Mouse (Mus musculus): ENCODE data around the gene Fmnl2. TPM values are rescaled to one million over a fixed set of nuclear protein-coding genes. Genes with fewer than 3 reads are reported as not detected.

The Fmnl2 gene
- 10 to 100 TPM; 42.9 to 47.5 TPM for total RNA-seq (2021)

DNA sequence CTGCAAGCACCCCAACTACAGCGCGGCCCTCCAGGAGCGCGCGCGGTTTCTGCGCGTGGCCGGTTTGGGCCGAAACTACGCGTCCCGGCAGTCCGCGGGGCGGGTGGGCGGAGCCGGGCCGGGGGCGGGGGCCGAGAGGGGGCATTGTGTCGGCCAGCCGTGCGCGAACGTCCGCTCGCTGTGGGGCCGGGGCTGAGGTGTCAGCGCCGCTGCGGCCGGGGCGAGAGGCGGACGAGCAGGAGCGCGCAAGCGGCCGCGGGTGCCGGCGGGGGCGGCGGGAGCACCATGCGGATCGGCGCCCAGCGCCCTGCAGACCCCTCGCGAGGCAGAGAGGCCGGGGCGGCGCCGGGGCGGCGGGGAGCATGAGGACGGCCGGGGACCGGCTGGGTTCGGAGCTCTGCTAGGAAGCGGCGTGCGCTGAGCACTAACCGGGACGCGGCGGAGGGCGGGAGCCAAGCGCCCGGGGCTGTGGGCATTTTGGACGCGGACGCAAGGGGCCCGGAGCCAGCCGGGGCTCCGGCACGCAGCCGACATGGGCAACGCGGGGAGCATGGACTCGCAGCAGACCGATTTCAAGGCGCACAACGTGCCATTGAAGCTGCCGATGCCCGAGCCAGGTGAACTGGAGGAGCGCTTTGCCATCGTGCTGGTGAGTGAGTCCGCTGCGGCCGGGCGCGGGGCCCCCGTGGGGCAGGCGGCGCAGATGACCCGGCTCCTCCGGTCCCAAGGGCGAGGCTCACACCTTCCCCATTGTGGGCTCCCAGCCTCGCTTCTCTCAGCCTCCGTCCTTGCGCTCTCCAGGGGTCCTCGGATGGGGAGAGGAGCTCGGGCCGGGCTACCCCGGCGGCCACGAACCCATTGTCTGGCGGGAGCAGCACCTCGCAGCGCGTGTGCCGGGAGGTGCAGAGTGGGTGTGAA lies at the start of gene Fmnl2:
TSS of gene Fmnl2 (plus strand) at position 250 of the 918 bp plus-strand sequence.
- peak; percentile 77 to 78 for DNase-seq

DNA sequence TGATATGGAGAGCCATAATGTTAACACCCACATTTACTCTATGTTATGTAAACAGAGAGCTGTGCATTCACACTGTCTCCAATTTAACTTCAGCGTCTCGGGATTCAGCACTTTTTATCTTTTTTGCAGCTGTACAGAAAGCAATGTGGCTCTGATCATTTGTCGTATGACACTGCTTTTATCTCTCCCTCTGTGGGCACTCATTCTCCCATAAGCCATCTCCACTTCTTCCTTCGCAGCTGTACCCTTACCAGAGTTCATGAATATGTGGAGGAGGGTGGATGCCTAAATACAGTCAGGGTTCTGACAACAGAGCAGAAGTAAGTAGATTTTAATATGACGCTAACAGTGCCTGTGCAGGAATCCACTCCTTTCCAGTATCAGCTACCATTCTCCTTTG lies 47.7 kb upstream of the Fmnl2 start:
- no peak for DNase-seq

DNA sequence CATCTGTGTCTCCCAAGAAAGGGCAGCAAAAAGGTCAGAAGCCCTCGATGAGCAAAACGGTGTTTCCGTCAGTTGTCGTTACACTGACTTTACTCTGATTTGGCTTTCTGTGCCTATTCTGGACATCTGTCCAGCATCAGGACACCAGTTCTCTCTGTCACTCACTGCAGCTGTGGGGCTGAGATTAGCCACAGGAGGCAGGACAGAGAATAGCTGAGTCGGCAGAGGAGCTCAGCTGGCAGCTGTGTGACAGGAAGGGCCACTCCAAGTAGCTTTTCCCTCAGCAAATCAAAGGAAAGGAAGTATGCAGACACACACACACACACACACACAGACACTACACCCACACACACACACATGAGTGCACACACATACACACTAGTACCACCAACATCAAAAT lies 46.0 kb upstream of the Fmnl2 start:
- no peak for DNase-seq

DNA sequence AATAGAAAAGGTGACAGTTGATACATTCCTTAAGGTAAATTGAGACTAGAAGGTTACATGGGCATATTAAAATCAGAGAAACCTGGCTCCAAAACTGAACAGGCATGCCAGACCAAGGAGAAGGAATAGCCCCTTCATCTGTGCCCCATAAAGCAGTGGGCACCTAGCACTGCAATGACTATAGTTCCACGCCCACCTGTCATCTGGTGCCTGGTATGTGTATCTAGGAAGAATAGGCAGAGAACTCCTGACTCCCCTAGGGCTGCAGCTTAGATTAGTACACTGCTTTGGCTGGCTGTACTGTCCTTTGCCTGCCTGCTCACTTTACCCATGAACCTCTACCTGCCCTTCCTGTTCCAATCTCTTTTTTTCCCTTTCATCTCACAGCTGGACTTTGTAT lies 40.3 kb upstream of the Fmnl2 start:
- DNase-seq = peak in 1 of 2 experiments; percentile 9

DNA sequence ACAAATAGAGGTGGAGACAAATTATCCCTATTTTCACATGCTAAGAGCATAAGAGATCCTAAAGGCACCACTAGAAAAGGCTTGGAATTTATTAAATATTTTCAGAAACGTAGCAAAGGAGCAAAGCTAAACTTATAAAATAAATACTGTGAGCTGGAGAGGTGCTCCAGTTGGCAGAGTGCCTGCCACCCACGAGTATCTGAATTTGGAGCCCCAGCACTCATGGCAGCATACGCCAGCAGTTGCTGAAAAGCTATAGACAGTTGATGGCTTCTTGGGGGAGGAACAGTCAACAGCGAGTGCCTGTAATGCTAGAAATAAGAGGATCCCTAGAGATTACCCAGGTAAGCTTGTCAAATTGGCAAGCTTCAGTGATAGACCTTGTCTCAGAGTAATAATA lies 38.7 kb upstream of the Fmnl2 start:
- DNase-seq = no peak

DNA sequence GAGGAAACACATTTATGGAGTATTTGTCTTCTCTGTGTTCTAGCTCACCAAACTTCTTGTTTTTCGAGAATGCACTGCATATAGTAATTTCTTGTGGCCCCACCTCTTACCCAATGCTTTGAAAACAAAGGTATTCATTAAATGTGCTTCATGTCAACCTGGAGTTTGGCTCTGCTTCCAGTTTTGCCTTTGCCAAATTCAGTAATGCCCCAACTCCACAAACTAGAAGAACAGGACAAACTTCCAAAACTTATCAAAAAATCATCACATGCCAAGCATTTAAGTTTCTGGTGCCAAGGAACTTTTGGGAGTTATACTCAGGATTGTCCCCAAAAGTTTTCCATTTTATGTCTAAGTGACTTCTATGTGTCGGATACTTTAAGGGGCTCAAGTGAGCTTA lies 35.4 kb upstream of the Fmnl2 start:
- no peak for DNase-seq

DNA sequence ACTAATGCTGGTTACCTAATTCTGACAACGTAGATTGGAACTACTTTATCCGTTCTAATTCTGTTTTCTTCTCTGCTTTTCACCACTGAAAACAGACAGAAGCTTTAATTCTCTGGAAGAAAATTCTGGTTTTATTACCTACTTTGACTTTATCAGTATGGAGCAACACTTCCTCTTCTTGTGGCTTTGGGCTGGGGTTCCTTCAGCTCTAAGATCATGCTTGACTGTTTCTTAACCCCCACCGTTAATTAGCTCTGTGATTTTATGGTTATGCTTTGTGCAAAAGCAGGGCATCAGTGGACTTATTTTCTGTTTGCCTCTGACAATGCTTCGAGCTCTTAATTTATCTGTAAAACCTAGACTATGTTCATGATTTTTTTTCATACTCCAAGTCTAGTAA lies 29.6 kb upstream of the Fmnl2 start:
- no peak for DNase-seq

DNA sequence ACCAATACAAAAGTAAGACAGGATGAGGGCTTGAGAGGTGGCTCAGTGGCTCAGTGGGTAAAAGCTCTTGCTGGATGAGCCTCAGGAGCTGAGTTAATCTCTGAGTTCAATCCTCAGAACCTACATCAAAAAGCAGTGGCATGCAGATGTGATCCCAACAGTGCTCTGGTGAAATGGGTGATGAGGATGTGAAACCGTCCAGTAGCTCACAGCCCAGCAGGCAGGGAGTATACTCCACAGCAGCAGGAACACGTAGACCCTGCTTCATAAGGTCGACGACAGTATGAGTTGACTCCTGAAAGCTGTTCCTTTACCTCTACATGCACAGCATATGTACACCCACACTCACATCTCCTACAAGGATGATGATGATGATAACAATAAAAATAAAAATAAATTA lies 27.1 kb upstream of the Fmnl2 start:
- DNase-seq = no peak

DNA sequence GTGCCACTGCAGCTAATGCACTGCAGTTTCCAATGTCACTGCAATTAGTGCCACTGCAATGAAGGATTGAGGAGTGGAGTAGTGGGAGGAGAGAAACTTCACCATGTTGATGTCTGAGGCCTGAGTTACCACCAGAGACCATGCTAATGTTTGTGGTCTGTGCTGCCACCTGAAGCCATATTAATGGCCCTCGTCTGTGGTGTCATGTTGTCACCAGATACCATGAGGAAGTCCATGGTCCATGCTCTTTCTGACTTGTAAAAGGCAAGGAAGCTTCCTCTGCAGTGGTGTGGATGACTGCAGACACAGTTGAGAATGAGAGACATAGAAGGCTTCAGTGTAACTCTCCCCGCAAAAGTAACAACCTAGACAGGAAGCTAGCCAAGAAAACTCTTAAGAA lies 26.1 kb upstream of the Fmnl2 start:
- DNase-seq = no peak

DNA sequence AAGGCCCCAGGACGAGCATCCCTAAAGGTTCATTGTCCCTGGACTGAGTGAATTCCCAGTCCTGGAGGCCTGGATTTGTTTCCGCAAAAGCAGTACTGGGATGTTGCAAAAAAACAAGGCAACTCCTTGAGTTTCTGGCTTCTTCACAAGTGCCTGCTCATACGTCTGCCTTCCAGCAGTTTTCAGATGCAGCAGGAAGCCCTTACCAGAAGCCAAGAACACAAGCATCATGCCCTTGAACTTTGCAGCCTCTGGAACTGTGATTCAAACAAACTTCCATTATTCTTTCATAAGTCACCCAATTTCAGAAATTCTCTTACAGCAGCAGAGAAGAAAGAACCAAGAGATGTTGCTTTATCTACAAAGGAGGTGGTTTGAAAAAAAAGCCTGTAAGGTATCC lies 21.9 kb upstream of the Fmnl2 start:
- no peak for DNase-seq

DNA sequence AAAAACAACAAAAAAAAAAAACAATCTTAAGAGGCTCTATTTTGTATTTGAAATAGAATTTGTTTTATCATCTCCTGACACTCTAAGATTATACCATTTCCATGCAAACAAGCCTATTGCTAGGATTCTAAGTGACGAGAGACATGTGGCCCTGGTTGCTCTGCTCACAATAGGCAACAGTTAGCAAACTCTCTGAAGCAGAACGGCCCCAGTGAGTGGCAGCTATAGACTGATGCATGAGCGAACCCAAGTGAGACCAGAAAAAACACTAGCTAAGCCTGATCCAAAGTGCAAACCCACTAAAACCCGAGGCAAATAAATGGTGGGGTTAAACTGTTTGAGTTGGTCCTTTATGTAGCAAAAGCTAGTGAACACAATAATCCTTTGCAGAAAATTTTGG lies 18.6 kb upstream of the Fmnl2 start:
- no peak for DNase-seq

DNA sequence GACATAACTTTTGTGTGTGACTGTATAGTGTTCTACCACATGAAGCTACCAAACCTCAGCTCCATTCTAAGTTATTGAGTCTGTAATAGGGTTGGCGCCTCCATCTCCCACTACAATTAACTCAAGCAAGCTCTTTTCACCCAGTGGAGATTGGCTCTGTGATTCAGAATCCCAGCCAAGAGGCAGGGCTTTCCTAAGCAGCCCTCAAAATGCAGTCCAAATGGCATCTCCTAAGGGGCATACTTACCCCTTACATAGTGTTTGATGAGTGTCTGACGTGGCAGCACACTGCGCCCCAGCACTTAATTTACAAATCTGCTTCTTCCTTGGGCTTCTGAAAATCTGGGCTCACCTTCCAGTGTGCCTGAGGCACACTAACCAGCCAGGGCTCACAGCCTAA lies 17.8 kb upstream of the Fmnl2 start:
- DNase-seq = no peak

DNA sequence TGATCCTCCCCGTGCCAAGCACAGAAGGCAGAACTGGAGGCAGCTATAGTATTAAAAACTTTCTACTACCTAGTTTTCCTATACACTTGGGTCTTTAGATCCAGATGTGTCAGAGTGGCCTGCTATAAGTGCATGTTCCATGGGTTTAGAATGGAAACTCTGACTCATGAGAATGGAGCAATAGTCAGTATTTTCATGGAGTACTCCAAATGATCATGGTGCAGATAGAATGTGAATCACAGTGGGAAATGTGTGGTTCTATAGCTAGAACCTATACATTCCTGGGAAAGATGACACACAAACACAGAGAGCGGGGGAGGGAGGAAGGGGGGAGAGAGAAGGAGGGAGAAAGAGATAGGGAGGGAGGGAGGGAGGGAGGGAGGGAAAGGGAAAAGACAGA lies 13.8 kb upstream of the Fmnl2 start:
- DNase-seq = no peak

DNA sequence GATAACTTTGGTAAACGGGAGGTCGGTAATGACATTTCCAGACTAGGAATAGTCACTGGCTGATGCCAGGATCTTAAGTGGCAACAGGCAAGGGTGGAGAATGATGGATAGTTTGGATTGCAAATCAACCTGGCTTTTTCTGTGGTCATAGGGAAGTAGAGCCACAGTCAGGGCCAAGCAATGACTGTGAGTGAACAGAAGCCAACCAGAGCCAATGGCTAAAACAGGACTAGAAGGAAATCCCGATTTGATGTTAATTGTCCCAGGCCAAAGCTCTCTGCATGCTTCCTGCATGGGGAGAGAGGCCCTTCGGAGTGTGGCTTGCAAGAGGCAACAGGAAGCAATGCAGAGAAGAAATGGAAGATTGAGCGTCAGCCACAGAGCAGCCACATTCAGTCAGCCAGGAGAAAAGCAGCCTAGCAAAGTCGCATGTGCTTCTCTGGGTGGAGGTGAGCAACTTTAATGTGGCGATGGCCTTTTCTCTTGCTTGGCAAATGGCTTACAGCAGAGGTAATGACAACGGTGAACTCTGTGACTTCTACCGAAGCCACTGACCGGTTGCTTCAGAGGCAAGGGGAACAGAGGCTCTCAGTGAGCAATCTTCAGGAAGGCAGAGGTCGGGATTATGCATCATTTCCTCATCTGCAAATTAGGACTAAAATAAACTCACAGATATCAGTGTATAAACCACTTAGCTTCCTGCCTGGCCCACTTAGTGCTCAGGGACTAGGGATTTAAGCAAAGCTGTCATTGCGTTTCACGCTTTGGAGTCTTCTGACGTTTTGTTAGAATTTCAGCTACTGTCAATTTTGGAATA lies 12.5 kb upstream of the Fmnl2 start:
- no peak for DNase-seq

DNA sequence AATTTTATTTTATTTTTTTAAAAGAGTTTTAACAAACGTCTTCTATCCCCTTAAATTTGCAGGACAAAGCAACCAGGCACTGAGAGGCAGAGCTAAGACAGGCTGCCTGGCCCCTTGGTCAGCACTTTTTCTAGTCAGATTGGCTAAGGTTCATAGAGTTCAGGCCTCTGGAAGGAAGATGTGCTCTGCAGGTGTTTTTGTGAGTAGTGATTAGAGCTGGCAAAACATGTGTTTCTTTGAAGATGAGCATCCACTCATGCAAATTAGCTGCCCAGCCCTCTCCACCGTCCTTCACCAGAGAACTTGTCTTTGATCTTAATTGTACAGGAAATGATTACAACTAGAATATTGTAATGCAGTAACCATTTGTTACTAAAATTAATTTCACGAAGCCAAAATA lies 11.2 kb upstream of the Fmnl2 start:
- no peak for DNase-seq

DNA sequence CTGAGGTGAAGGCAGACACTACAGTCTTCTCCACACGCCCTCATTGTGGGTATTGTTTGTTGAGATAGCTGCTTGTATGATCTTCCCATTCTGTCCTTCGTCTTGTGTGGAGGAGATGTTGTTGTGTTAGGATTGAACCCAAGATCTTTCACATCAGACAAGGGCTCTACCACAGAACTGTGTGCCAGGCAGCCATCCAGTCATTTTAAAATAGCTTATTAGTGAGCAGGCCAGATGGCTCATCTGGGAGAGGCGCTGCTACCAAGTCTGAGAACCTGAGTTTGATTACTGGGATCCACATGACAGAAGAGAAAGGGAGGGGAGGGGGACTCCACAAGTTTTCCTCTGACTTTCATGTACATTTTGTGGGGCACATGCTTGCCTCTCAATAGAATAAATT lies 8.6 kb upstream of the Fmnl2 start:
- DNase-seq = no peak

DNA sequence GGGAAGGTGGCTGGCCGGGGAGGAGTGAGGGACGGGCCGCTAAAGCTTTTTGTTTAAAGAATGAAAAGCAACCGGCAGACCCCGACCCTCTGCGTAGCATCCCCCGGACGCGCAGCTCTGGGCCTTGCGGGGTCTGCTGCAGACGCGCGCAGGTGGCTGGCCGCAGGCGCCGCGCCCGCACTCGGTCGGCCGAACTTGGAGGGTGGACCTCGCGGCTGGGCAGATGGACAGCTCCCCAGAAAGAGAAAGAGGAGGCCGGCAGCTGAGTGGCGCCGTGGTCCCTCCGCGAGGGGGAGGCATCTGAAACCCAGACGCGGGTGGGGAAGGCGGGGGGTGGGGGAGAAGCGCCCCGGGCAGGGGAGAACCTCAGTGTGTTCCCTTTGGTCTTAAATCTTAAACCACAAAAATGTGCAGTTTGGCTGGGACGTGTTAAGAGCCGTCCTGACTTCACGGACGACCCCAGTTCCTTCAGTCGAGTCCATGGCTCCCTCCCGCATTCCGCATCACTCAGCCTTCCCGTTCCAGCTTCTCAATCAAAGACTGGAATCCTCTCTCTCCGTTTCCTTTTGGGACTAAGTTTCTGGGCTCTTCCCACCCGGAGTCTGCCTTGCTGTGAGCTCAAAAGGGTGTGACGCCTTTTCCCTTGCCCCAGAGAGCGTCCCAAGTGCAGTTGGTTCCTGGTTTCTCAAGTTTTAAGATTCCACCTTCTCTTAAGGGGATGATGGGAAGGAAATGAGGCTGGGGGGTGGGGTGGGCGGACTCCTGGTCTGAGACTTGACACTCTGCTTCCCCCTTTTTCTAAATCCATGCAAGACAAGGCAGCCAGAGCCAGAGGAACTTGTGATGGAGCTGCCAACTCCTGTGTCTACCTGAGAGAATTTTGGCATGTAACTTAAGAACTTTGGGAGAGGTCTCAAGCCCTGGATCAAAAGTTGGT lies 1.1 kb downstream of the Fmnl2 start:
- DNase-seq = peak; percentile 30 to 42

DNA sequence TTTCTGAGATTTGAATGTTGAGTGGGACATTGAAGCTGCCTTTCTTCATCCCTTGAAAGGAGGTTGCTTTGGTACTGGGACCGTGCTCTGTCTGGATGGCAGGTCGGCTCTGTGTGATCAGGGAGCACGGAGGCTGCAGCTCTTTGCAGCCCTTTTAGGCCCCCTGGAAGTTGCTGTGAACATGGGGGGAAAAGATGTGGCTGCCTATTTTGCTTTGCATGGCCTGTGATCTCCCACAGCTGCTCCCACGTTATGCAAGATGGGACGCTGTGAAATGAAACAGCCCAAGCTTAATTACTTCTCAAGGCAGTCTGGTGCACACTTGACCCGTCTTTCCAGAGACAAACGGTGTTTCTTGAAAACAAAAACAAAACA lies 1.8 kb downstream of the Fmnl2 start:
- no peak for DNase-seq

DNA sequence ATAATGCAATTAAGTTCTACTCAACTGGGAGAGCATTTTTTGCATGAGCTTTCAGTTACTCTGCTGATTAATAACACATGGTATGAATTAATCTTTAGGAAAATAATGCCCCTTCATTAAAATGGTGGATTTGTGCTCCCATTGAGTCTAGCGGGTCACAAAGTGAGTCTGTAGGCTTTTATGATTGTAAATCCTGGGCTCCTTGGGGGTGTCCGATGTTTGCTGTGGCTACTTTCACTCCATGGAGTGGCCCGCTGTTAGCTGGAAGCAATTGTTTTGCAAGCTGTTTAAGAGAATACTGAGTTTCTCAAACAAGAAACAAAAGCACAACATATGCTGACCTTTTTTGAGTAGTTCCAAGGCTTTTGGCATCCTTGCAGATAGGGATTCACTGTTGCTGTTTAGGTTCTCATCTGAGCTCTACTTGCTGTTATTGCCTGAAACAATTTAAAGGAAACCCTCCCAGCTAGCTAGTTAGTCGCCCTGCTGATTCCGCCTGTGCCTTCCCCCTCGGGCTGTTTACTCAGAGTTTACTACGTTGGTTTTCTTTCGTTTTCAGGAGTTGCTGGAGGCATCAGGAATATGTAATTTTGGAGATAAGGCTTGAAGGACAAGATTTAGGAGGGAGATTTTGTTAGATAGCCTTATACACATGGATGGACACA lies 2.6 kb downstream of the Fmnl2 start:
- DNase-seq = no peak

DNA sequence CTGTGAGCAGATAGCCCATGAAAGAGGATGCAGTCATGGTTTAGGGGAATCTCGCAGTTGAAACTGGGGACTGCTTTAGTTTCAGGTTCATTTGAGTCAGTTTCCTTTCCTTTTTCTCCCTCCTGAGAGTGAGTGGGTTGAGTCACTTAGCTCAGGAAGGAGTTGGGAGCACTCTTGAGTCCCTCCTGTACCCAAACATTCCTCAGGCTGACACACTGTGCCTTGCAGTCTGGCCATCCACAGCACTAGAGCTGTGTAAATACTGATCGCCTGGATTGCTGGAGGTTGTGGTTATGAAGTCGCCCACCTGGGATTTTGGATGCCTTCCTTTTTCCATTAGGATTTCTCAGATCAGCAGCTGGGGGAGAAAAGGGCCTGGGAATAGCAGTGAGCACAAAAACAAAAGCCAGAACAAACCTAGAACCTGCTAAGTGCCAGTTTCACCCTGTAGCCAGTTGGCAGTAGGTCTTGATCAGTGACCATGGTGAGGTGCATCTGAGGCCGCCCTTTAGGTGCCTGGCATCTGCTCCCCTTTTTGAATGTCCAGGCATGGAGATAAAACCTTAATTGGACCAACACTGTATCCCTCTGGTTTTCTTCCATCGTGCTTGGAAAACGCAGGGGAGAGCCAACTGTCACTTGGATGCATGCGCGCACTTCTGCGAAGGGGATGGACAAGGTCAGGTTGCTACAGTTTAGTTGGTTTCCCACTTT lies 4.5 kb downstream of the Fmnl2 start:
- DNase-seq = no peak

DNA sequence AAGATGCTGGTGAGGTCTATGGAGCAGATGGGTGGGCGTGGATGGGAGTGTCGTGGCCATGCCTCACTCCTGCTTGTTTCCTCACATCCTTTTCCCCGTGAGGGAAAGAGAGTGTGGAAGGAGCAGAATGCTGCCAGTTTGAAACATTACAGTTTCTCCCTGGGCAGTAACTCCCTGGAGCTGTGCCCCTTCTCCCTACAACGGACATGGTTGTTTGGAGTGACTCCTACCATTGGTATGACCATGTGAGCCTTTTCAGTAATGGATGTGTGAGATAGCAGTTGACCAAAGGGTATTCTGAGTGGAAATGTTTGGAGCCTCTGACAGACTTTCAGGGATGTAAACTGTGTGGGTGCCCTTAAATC lies 5.1 kb downstream of the Fmnl2 start:
- no peak for DNase-seq

DNA sequence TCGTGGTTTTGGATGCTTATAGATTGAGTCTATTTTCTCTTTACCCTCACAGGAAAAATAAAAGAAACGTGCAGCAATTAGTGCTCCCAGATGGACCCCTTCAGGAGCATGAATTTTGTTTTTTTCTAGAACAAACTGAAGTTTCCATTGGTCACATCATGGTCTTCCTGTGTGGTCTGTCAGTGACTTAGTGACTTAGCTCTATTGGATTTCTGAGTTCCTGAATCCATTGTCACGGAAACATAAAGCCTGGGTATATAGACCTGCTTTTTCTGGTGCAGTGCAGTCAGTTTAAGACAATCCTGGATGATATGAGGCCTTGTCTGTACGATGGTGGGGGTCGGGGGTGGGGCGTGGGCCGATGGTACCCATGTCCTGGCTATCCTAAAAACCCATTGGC lies 7.0 kb downstream of the Fmnl2 start:
- DNase-seq = no peak

All from layer of hippocampus, postnatal 36 days (tissue).